Mouse (Mus musculus) heart, adult 2 months (tissue): ENCODE measurements around the gene Lpxn.

Experiments
- CTCF ChIP-seq: fragments of 200-600 bp; IDR thresholded peaks from 2 replicates; pipeline ENCODE4 v1.8.1; 2022; ENCODE audit warnings: antibody characterized with exemption, mild to moderate bottlenecking, moderate library complexity
- EP300 ChIP-seq: fragments of 200-500 bp; IDR thresholded peaks from 2 replicates; pipeline ENCODE4 v1.6.1; 2011; ENCODE audit warnings: low read depth, low read length, control low read depth; ENCODE audit not compliant: insufficient read depth
- POLR2A ChIP-seq: fragments of 200-500 bp; IDR thresholded peaks from 2 replicates; pipeline ENCODE4 v1.6.1; 2011; ENCODE audit warnings: mild to moderate bottlenecking, low read depth, low read length, control low read depth; ENCODE audit not compliant: insufficient read depth

- TF ChIP-seq EP300 (no peak), CTCF (no peak), POLR2A (no peak)
These were observed 2.4 kb downstream of the Lpxn start for GRCm38 (mm10) chr19:12798404-12798803.
